Mouse (Mus musculus) monocyte, adult 2 months (primary cell): ENCODE data around the gene Ccdc36.

Experiments used
- DNase-seq, 2 experiments: peaks; one replicate each; pipeline ENCODE4 v3.0.0; 2022; ENCODE audit warnings: low spot score in 2 of 2, low read depth in 1 of 2

Gene Ccdc36

GRCm38 (mm10) chr9:108379294-108379693 lies 49.0 kb downstream of the Ccdc36 start:
- DNase-seq: no peak

- DNase-seq: no peak
These were observed 49.5 kb downstream of the Ccdc36 start for GRCm38 (mm10) chr9:108378736-108379135.

GRCm38 (mm10) chr9:108378234-108378633 lies 50.0 kb downstream of the Ccdc36 start:
- no peak for DNase-seq
